Mouse (Mus musculus): Measurements from ENCODE around the gene Gm37419. TPM values are rescaled to one million over a fixed set of nuclear protein-coding genes. Genes with fewer than 3 reads are reported as not detected.

The Gm37419 gene
- total and polyA plus RNA-seq, 2 experiments from 2014 or later = not detected

GRCm38 (mm10) chr16:23993351-23994321, 5.4 kb downstream of the Gm37419 start:
- Histone ChIP-seq H3K4me3 (ENCODE audit: low read depth, low read length) (no peak overlapping the region), H3K9ac (no peak overlapping the region), H3K9me3 (ENCODE audit: low read length) (no peaks in the 10 kb centered on the region), H3K36me3 (ENCODE audit: insufficient read depth) (no peaks in the 10 kb centered on the region), H3K4me2 (ENCODE audit: low read depth) (no peak overlapping the region), H3K27me3 (ENCODE audit: insufficient read depth, low read length) (no peaks in the 10 kb centered on the region), H3K27ac (ENCODE audit: low read depth, low read length) (no peak overlapping the region), H3K4me1 (ENCODE audit: insufficient read depth) (0 out of 2 replicates have a peak, but pooled peaks cover 3% of the 10 kb centered on the region)
- WGBS = 67% methylated on average over 17 of the region's 17 CpGs
- no peak for ATAC-seq
- DNase-seq = no peak
- no peak for TF ChIP-seq CTCF (IDR thresholded peaks at IDR 0.05; ENCODE audit: low read depth)

- Histone ChIP-seq H3K27me3 (ENCODE audit: insufficient read depth, low read length) (no peaks in the 10 kb centered on the region), H3K4me2 (ENCODE audit: low read depth) (no peak overlapping the region), H3K27ac (ENCODE audit: low read depth, low read length) (no peak overlapping the region), H3K9ac (no peak overlapping the region), H3K4me3 (ENCODE audit: low read depth, low read length) (no peak overlapping the region), H3K9me3 (ENCODE audit: low read length) (no peaks in the 10 kb centered on the region), H3K4me1 (ENCODE audit: insufficient read depth) (0 out of 2 replicates have a peak, but pooled peaks cover 3% of the 10 kb centered on the region), H3K36me3 (ENCODE audit: insufficient read depth) (no peaks in the 10 kb centered on the region)
- WGBS = 91% methylated on average over 7 of the region's 7 CpGs
- ATAC-seq (no peak), DNase-seq (no peak)
- no peak for TF ChIP-seq CTCF (IDR thresholded peaks at IDR 0.05; ENCODE audit: low read depth)
These were observed 8.1 kb downstream of the Gm37419 start for GRCm38 (mm10) chr16:23996342-23996741.

- Histone ChIP-seq H3K4me2 (ENCODE audit: low read depth) (no peak overlapping the region), H3K36me3 (ENCODE audit: insufficient read depth) (no peaks in the 10 kb centered on the region), H3K9ac (no peak overlapping the region), H3K9me3 (ENCODE audit: low read length) (no peaks in the 10 kb centered on the region), H3K4me1 (ENCODE audit: insufficient read depth) (no peaks in the 10 kb centered on the region), H3K27ac (ENCODE audit: low read depth, low read length) (no peak overlapping the region), H3K4me3 (ENCODE audit: low read depth, low read length) (no peak overlapping the region), H3K27me3 (ENCODE audit: insufficient read depth, low read length) (no peaks in the 10 kb centered on the region)
- DNase-seq = no peak
- no peak for TF ChIP-seq CTCF (IDR thresholded peaks at IDR 0.05; ENCODE audit: low read depth)
- 93% methylated on average over 3 of the region's 3 CpGs for WGBS
- no peak for ATAC-seq
These were observed 8.9 kb downstream of the Gm37419 start for GRCm38 (mm10) chr16:23997228-23997627.

- Histone ChIP-seq H3K4me2 (ENCODE audit: low read depth) (no peak overlapping the region), H3K9me3 (ENCODE audit: low read length) (no peaks in the 10 kb centered on the region), H3K27ac (ENCODE audit: low read depth, low read length) (no peak overlapping the region), H3K36me3 (ENCODE audit: insufficient read depth) (no peaks in the 10 kb centered on the region), H3K27me3 (ENCODE audit: insufficient read depth, low read length) (no peaks in the 10 kb centered on the region), H3K9ac (no peak overlapping the region), H3K4me1 (ENCODE audit: insufficient read depth) (no peaks in the 10 kb centered on the region), H3K4me3 (ENCODE audit: low read depth, low read length) (no peak overlapping the region)
- no peak for ATAC-seq
- no peak for DNase-seq
- WGBS = 90% methylated on average over 6 of the region's 6 CpGs
- no peak for TF ChIP-seq CTCF (IDR thresholded peaks at IDR 0.05; ENCODE audit: low read depth)
These were observed 9.6 kb downstream of the Gm37419 start for GRCm38 (mm10) chr16:23997912-23998311.

DNA sequence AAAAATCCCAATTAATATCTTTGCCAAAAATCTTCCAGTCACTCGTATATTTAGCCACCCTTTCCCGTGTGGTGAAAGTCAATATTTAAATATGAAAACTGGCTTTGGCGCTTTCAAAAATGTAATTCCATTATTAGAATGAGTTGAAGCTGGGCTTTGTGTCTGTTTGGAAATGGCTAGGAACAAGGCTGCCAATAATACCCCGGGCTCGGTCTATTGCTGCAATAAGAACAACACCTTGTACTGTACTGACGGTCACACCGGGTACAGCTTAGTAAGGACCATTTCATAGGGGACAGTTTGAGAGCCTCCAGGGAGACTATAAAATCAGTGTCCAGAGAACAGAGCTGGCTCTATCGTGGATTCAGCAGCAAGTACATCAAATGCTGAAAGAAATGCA, 17.6 kb downstream of the Gm37419 start:
- DNase-seq (no peak), ATAC-seq (no peak)
- Histone ChIP-seq H3K9me3 (ENCODE audit: low read length) (no peaks in the 10 kb centered on the region), H3K4me3 (ENCODE audit: low read depth, low read length) (no peak overlapping the region), H3K4me2 (ENCODE audit: low read depth) (no peak overlapping the region), H3K27me3 (ENCODE audit: insufficient read depth, low read length) (no peaks in the 10 kb centered on the region), H3K36me3 (ENCODE audit: insufficient read depth) (no peaks in the 10 kb centered on the region), H3K9ac (no peak overlapping the region), H3K4me1 (ENCODE audit: insufficient read depth) (no peaks in the 10 kb centered on the region), H3K27ac (ENCODE audit: low read depth, low read length) (no peak overlapping the region)
- WGBS = 79% methylated on average over 8 of the region's 8 CpGs
- TF ChIP-seq CTCF (IDR thresholded peaks at IDR 0.05; ENCODE audit: low read depth) = no peak

DNA sequence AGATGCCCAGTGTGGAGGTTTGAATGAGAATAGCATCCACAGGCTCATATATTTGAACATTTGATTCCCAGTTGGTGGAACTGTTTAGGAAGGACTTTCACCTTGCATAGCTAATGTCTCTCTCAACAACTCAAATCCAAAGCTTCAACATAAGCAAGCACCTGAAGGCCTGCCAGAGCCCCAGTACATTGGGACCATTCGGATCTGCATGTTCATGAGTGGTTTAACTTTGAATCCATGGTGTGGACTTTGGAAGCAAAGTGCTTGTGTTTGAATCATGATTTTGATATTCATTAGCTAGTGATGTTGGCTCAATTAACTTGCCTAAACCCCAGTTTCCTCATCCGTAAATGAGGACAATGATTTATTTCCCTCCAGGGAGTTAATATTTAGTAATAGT, 21.6 kb downstream of the Gm37419 start:
- TF ChIP-seq CTCF (IDR thresholded peaks at IDR 0.05; ENCODE audit: low read depth) = no peak
- no peaks in the 10 kb centered on the region for H3K4me1 ChIP-seq (ENCODE audit: insufficient read depth)
- H3K4me3 ChIP-seq (ENCODE audit: low read depth, low read length) = no peak overlapping the region
- 92% methylated on average over 2 of the region's 2 CpGs for WGBS
- no peak overlapping the region for H3K4me2 ChIP-seq (ENCODE audit: low read depth)
- DNase-seq (no peak), ATAC-seq (no peak)
- H3K9ac ChIP-seq = no peak overlapping the region
- H3K9me3 ChIP-seq (ENCODE audit: low read length) = no peaks in the 10 kb centered on the region
- no peak overlapping the region for H3K27ac ChIP-seq (ENCODE audit: low read depth, low read length)
- H3K36me3 ChIP-seq (ENCODE audit: insufficient read depth) = no peaks in the 10 kb centered on the region
- no peaks in the 10 kb centered on the region for H3K27me3 ChIP-seq (ENCODE audit: insufficient read depth, low read length)

DNA sequence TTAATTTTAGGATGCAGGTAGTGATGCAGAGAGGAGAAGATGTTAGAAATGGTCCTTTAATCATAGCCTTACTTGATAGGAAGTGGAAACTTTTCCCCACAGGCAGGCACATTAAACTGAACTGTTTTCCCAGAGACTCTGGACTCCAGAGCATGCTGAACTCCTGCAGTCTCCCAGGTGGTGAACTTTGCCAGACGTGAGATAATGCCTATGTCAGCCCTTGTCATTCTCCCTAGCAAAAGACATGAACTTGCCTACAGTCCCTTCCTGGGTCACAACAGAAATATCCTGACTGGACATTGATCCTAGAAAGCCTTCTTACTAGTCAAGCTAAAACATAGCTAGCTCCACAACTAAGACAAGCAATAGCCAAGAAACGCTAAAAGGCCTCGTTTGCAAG, 23.0 kb downstream of the Gm37419 start:
- WGBS = 74% methylated on average over 3 of the region's 3 CpGs

More for the DNA sequence above, 23.0 kb downstream of the Gm37419 start:
- no peak overlapping the region for H3K27ac ChIP-seq (ENCODE audit: low read depth, low read length)
- no peak for ATAC-seq
- no peaks in the 10 kb centered on the region for H3K36me3 ChIP-seq (ENCODE audit: insufficient read depth)
- H3K9me3 ChIP-seq (ENCODE audit: low read length) = no peaks in the 10 kb centered on the region
- H3K4me3 ChIP-seq (ENCODE audit: low read depth, low read length) = no peak overlapping the region
- TF ChIP-seq CTCF (IDR thresholded peaks at IDR 0.05; ENCODE audit: low read depth) = no peak
- no peaks in the 10 kb centered on the region for H3K4me1 ChIP-seq (ENCODE audit: insufficient read depth)
- no peak for DNase-seq
- H3K27me3 ChIP-seq (ENCODE audit: insufficient read depth, low read length) = no peaks in the 10 kb centered on the region
- no peak overlapping the region for H3K9ac ChIP-seq
- H3K4me2 ChIP-seq (ENCODE audit: low read depth) = no peak overlapping the region

Measured in forebrain, postnatal 0 days (tissue).